Mouse (Mus musculus): Measurements from ENCODE around the gene Pgap3.

Pgap3 gene

GRCm38 (mm10) chr11:98381651-98382050, 18.6 kb downstream of the Pgap3 start:
- no peak for DNase-seq

GRCm38 (mm10) chr11:98380106-98380505, 20.2 kb downstream of the Pgap3 start:
- peak; percentile 57 for DNase-seq

- DNase-seq, result no peak
Observed at GRCm38 (mm10) chr11:98379379-98379778, 20.9 kb downstream of the Pgap3 start.

- DNase-seq, result no peak
Observed at GRCm38 (mm10) chr11:98377787-98378186, 22.5 kb downstream of the Pgap3 start.

GRCm38 (mm10) chr11:98376756-98377155, 23.5 kb downstream of the Pgap3 start:
- no peak for DNase-seq

- no peak for DNase-seq
Observed at GRCm38 (mm10) chr11:98374266-98374665, 26.0 kb downstream of the Pgap3 start.

GRCm38 (mm10) chr11:98373244-98373643, 27.0 kb downstream of the Pgap3 start:
- no peak for DNase-seq

- peak; percentile 66 for DNase-seq
Observed at GRCm38 (mm10) chr11:98372406-98372805, 27.9 kb downstream of the Pgap3 start.

- no peak for DNase-seq
Observed at GRCm38 (mm10) chr11:98371556-98372240, 28.6 kb downstream of the Pgap3 start.

- DNase-seq, result no peak
Observed at GRCm38 (mm10) chr11:98370588-98370987, 29.7 kb downstream of the Pgap3 start.

GRCm38 (mm10) chr11:98369337-98369736, 31.0 kb downstream of the Pgap3 start:
- DNase-seq, result no peak

GRCm38 (mm10) chr11:98367863-98368186, 32.5 kb downstream of the Pgap3 start:
- DNase-seq, result no peak

- no peak for DNase-seq
Observed at GRCm38 (mm10) chr11:98367171-98367862, 33.0 kb downstream of the Pgap3 start.

GRCm38 (mm10) chr11:98366290-98366689, 34.0 kb downstream of the Pgap3 start:
- no peak for DNase-seq

GRCm38 (mm10) chr11:98364410-98364809, 35.9 kb downstream of the Pgap3 start:
- DNase-seq, result no peak

GRCm38 (mm10) chr11:98363817-98364216, 36.5 kb downstream of the Pgap3 start:
- DNase-seq, result no peak

GRCm38 (mm10) chr11:98360866-98361521, 39.3 kb downstream of the Pgap3 start:
- DNase-seq, result no peak

- peak; percentile 92 for DNase-seq
Observed at GRCm38 (mm10) chr11:98358161-98359083, 41.9 kb downstream of the Pgap3 start, which contains the start of gene Stard3. Gene Stard3, plus strand, starts transcription at chr11:98358368.

GRCm38 (mm10) chr11:98357396-98358160, 42.7 kb downstream of the Pgap3 start:
- DNase-seq, result no peak

GRCm38 (mm10) chr11:98356625-98357394, 43.5 kb downstream of the Pgap3 start:
- no peak for DNase-seq

GRCm38 (mm10) chr11:98355732-98356299, 44.5 kb downstream of the Pgap3 start:
- peak; percentile 77 for DNase-seq
